Mouse (Mus musculus) intestine, postnatal 0 days (tissue): Measurements from ENCODE around the gene Parp8. TPM values are rescaled to one million over a fixed set of nuclear protein-coding genes. Genes with fewer than 3 reads are reported as not detected.
A peak's percentile ranks its signal among the peaks of the same experiment; 100 is the strongest.
"Not testable (repeated sequence)": the region's sequence is repeated elsewhere in the genome, so short reads cannot be mapped to it uniquely, and the experiment has no call there.

ENCODE experiments used
- ATAC-seq: fragments of 200-750 bp; cut with Nextera tagmentation; 2 replicates; pipeline ENCODE4 v1.8.0; 2017; ENCODE audit warnings: mild to moderate bottlenecking, moderate TSS enrichment, moderate library complexity
- H3K27ac ChIP-seq: fragments of 300-500 bp; sonication (generic); 2 replicates; pipeline ENCODE4 v1.5.1; 2014; ENCODE audit warnings: mild to moderate bottlenecking, low read depth, low read length, moderate library complexity
- H3K27me3 ChIP-seq: fragments of 300-500 bp; sonication (generic); replicated peaks from 2 replicates; pipeline ENCODE4 v1.6.1; 2014; ENCODE audit warnings: low read length, mixed read lengths; ENCODE audit not compliant: control insufficient read depth, insufficient read depth
- H3K36me3 ChIP-seq: fragments of 300-500 bp; sonication (generic); 2 replicates; pipeline ENCODE4 v1.6.1; 2014; ENCODE audit warnings: mild to moderate bottlenecking, moderate library complexity; ENCODE audit not compliant: control insufficient read depth, insufficient read depth
- H3K4me1 ChIP-seq: fragments of 300-500 bp; sonication (generic); replicated peaks from 2 replicates; pipeline ENCODE4 v1.6.1; 2014; ENCODE audit warnings: antibody characterized with exemption, low read length, mixed read lengths; ENCODE audit not compliant: control insufficient read depth, insufficient read depth
- H3K4me2 ChIP-seq: fragments of 300-500 bp; sonication (generic); replicated peaks from 2 replicates; pipeline ENCODE4 v1.6.1; 2014; ENCODE audit warnings: low read depth, mild to moderate bottlenecking, moderate library complexity
- H3K4me3 ChIP-seq: fragments of 300-500 bp; sonication (generic); 2 replicates; pipeline ENCODE4 v1.5.1; 2014; ENCODE audit warnings: low read depth, low read length
- H3K9ac ChIP-seq: fragments of 300-500 bp; sonication (generic); 2 replicates; pipeline ENCODE4 v1.6.1; 2014; ENCODE audit warnings: mild to moderate bottlenecking, low read depth, low read length
- H3K9me3 ChIP-seq: fragments of 300-500 bp; sonication (generic); 2 replicates; pipeline ENCODE4 v1.6.1; 2016; ENCODE audit warnings: mixed run types; ENCODE audit not compliant: control insufficient read depth
- CTCF ChIP-seq: sonication (generic); IDR thresholded peaks from 2 replicates; pipeline ENCODE4 v1.5.1; 2016; ENCODE audit warnings: low read depth, mild to moderate bottlenecking, control low read depth, antibody characterized with exemption, moderate library complexity
- WGBS: fragments of 180-500 bp; shearing (Covaris S2); extraction: QIAGEN DNeasy Blood & Tissue Kit; methylation state at CpG from one replicate; pipeline ENCODE4 v1.1.7; 2014; 5-methylcytosine and 5-hydroxymethylcytosine counted together
- polyA plus RNA-seq: library from polyadenylated mRNA; unstranded; fragments of >200 nt; fragmentation: Nextera tagmentation; extraction: Ambion mirVana; gene quantifications from 2 replicates; pipeline ENCODE4 v1.2.1, GENCODE M21; 2015

Parp8 gene
- polyA plus RNA-seq, 1 experiment from 2014 or later = 2.2 TPM

GRCm38 (mm10) chr13:116947611-116948298 is 77.6 kb downstream of the Parp8 start:
- 64% methylated on average over 9 of the region's 9 CpGs for WGBS
- H3K9me3 ChIP-seq = no peaks in the 10 kb centered on the region
- no peak overlapping the region for H3K9ac ChIP-seq
- no peaks in the 10 kb centered on the region for H3K4me1 ChIP-seq
- no peak for TF ChIP-seq CTCF
- no peak for ATAC-seq
- H3K4me3 ChIP-seq = no peak overlapping the region
- no peak overlapping the region for H3K4me2 ChIP-seq
- no peak overlapping the region for H3K27ac ChIP-seq
- no peaks in the 10 kb centered on the region for H3K27me3 ChIP-seq
- H3K36me3 ChIP-seq = no peaks in the 10 kb centered on the region

DNA sequence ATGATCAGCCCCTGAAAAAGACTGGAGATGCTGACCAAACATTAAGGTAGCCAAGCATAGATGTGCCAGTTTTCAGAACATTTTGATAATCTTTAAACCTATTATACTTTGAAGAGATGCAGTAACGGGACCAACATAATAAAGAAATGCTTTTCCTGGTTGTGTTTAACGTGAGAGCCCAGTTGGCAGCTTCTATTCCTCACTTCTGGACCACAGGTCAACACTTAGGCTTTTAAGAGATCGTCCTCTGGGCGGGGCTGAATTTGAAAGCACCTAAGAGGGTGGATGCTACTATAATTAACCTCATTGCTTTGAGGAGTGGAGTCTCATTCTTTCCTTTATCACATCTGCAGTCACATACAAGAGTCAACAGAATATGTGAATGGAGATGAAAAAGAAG is 78.8 kb downstream of the Parp8 start:
- TF ChIP-seq CTCF = no peak
- no peaks in the 10 kb centered on the region for H3K9me3 ChIP-seq
- WGBS = 73% methylated on average over 4 of the region's 4 CpGs
- H3K9ac ChIP-seq = no peak overlapping the region
- no peak overlapping the region for H3K4me3 ChIP-seq
- no peak overlapping the region for H3K4me2 ChIP-seq
- no peaks in the 10 kb centered on the region for H3K36me3 ChIP-seq
- H3K4me1 ChIP-seq = no peaks in the 10 kb centered on the region
- no peaks in the 10 kb centered on the region for H3K27me3 ChIP-seq
- no peak for ATAC-seq
- H3K27ac ChIP-seq = no peak overlapping the region

GRCm38 (mm10) chr13:116941280-116942015 is 83.9 kb downstream of the Parp8 start:
- 78% methylated on average over 13 of the region's 13 CpGs for WGBS
- H3K4me2 ChIP-seq = no peak overlapping the region
- ATAC-seq = no peak
- H3K36me3 ChIP-seq = no peaks in the 10 kb centered on the region
- TF ChIP-seq CTCF = no peak
- H3K4me3 ChIP-seq = no peak overlapping the region
- no peaks in the 10 kb centered on the region for H3K27me3 ChIP-seq
- no peak overlapping the region for H3K27ac ChIP-seq
- H3K9me3 ChIP-seq = no peaks in the 10 kb centered on the region
- no peak overlapping the region for H3K9ac ChIP-seq
- no peaks in the 10 kb centered on the region for H3K4me1 ChIP-seq

DNA sequence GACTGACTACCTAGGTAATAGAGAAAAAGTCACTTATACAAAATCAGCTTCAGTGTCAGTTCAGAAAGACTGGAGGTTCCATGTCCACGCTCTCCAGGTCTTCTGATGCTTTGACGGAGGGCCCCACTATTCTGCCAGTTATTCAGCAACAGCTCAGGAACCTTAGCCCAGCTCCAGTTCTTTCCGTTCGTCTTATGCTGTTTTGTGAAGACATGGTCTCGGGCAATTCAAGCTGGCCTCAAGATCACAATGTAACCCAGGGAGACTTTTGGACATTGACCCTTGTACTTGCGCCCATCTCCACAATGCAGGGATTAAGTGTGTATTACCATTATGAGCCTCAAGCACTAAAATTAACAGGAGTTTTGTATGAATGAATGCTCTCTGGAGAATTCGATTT is 84.6 kb downstream of the Parp8 start:
- no peak for ATAC-seq
- H3K4me3 ChIP-seq = no peak overlapping the region
- no peaks in the 10 kb centered on the region for H3K36me3 ChIP-seq
- H3K9me3 ChIP-seq = no peaks in the 10 kb centered on the region
- H3K9ac ChIP-seq = no peak overlapping the region
- no peaks in the 10 kb centered on the region for H3K27me3 ChIP-seq
- no peak for TF ChIP-seq CTCF
- H3K4me2 ChIP-seq = no peak overlapping the region
- 88% methylated on average over 7 of the region's 7 CpGs for WGBS
- H3K27ac ChIP-seq = no peak overlapping the region
- H3K4me1 ChIP-seq = no peaks in the 10 kb centered on the region

- not testable (repeated sequence) for ATAC-seq, H3K9ac ChIP-seq, H3K4me1 ChIP-seq, H3K4me3 ChIP-seq, H3K36me3 ChIP-seq, H3K4me2 ChIP-seq, H3K27ac ChIP-seq, H3K9me3 ChIP-seq, H3K27me3 ChIP-seq
- WGBS = 91% methylated on average over 3 of the region's 3 CpGs
- peak; percentile 31; the same call in 1 of the 2 replicates for TF ChIP-seq CTCF
These were observed 88.3 kb downstream of the Parp8 start for GRCm38 (mm10) chr13:116937019-116937418.

DNA sequence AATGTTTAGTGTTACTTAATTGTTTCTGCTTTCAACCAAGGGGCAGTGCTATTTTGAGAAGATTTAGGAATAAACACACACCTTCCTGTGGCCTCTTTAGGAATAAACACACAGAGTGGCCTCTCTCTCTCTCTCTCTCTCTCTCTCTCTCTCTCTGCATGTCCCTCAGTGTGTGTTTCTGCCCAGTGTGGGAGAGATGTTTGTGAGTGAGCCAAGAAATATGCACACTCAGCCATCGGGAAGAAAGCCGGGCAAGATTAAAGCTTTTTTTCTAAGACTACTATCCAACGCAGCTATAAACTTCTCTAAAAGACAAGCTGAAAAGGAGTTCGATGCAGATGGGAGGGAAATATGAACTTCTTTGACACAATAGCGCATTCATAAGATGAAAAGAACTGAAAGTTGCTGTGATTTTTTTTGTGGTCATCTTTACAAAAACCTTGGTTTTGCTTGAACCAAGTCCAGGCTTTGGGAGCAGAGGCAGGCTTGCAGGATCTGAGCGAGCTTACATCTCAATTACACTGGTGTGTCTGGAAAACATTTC is 107.9 kb downstream of the Parp8 start:
- no peak overlapping the region for H3K4me2 ChIP-seq
- no peaks in the 10 kb centered on the region for H3K36me3 ChIP-seq
- ATAC-seq = no peak
- WGBS = 59% methylated on average over 6 of the region's 6 CpGs
- H3K4me1 ChIP-seq = no peaks in the 10 kb centered on the region
- no peak for TF ChIP-seq CTCF
- H3K9ac ChIP-seq = no peak overlapping the region
- H3K4me3 ChIP-seq = no peak overlapping the region
- H3K9me3 ChIP-seq = no peaks in the 10 kb centered on the region
- H3K27ac ChIP-seq = no peak overlapping the region
- no peaks in the 10 kb centered on the region for H3K27me3 ChIP-seq
